Mouse (Mus musculus) midbrain, postnatal 0 days (tissue): Measurements from ENCODE around the gene Katnal1. TPM values are rescaled to one million over a fixed set of nuclear protein-coding genes. Genes with fewer than 3 reads are reported as not detected.

Source experiments
- ATAC-seq: fragments of 200-750 bp; cut with Nextera tagmentation; 2 replicates; pipeline ENCODE4 v1.8.0; 2017; ENCODE audit warnings: moderate number of reproducible peaks, mild to moderate bottlenecking, moderate TSS enrichment, moderate library complexity; ENCODE audit not compliant: low FRiP score
- DNase-seq: peaks from one replicate; pipeline ENCODE4 v3.0.0-alpha.2; 2015; ENCODE audit warnings: low spot score
- H3K27ac ChIP-seq: fragments of 300-500 bp; sonication (generic); 2 replicates; pipeline ENCODE4 v1.5.1; 2014; ENCODE audit warnings: low read depth, mild to moderate bottlenecking, low read length, mixed read lengths
- H3K27me3 ChIP-seq: fragments of 300-500 bp; sonication (generic); 2 replicates; pipeline ENCODE4 v1.6.1; 2014; ENCODE audit warnings: low read length, control low read depth, mixed read lengths; ENCODE audit not compliant: insufficient read depth
- H3K36me3 ChIP-seq: fragments of 300-500 bp; sonication (generic); 2 replicates; pipeline ENCODE4 v1.6.1; 2014; ENCODE audit warnings: low read length, control low read depth, mixed read lengths; ENCODE audit not compliant: insufficient read depth
- H3K4me1 ChIP-seq: fragments of 300-500 bp; sonication (generic); 2 replicates; pipeline ENCODE4 v1.6.1; 2014; ENCODE audit warnings: mild to moderate bottlenecking, control low read depth, antibody characterized with exemption, low read length, mixed read lengths; ENCODE audit not compliant: insufficient read depth
- H3K4me2 ChIP-seq: fragments of 300-500 bp; sonication (generic); 2 replicates; pipeline ENCODE4 v1.6.1; 2014; ENCODE audit warnings: low read depth, mild to moderate bottlenecking, low read length, mixed read lengths; ENCODE audit not compliant: poor library complexity, severe bottlenecking
- H3K4me3 ChIP-seq: fragments of 300-500 bp; sonication (generic); 2 replicates; pipeline ENCODE4 v1.5.1; 2014; ENCODE audit warnings: low read depth, mild to moderate bottlenecking, low read length, moderate library complexity
- H3K9ac ChIP-seq: fragments of 300-500 bp; sonication (generic); replicated peaks from 2 replicates; pipeline ENCODE4 v1.6.1; 2014; ENCODE audit warnings: mild to moderate bottlenecking, low read length, moderate library complexity, mixed read lengths; ENCODE audit not compliant: poor library complexity, severe bottlenecking
- H3K9me3 ChIP-seq: fragments of 300-500 bp; sonication (generic); 2 replicates; pipeline ENCODE4 v1.6.1; 2016; ENCODE audit warnings: low read length, control low read depth
- CTCF ChIP-seq: IDR thresholded peaks from 2 replicates; pipeline ENCODE4 v1.5.1; 2016; ENCODE audit warnings: antibody characterized with exemption, mild to moderate bottlenecking
- WGBS: fragments of 180-500 bp; shearing (Covaris S2); extraction: QIAGEN DNeasy Blood & Tissue Kit; methylation state at CpG from one replicate; pipeline ENCODE4 v1.1.7; 2014; 5-methylcytosine and 5-hydroxymethylcytosine counted together
- polyA plus RNA-seq: library from polyadenylated mRNA; unstranded; fragments of >200 nt; fragmentation: Nextera tagmentation; extraction: Ambion mirVana; gene quantifications from 2 replicates; pipeline ENCODE4 v1.2.1, GENCODE M21; 2015
- total RNA-seq: library from RNA; depleted of rRNA; stranded (reverse); fragments of >200 nt; gene quantifications from 2 replicates; pipeline ENCODE4 v1.2.3, GENCODE M21; 2014

Gene Katnal1
- total and polyA plus RNA-seq, 2 experiments from 2014 or later: 31.4 to 38.0 TPM

GRCm38 (mm10) chr5:148952419-148952818 lies 23.3 kb upstream of the Katnal1 start:
- 50% methylated on average over 6 of the region's 6 CpGs for WGBS
- Histone ChIP-seq H3K4me1 (no peaks in the 10 kb centered on the region; the same call in 1 of the 2 replicates), H3K9ac (no peak overlapping the region), H3K27me3 (no peaks in the 10 kb centered on the region), H3K9me3 (no peaks in the 10 kb centered on the region), H3K27ac (no peak overlapping the region), H3K4me2 (no peak overlapping the region), H3K4me3 (no peak overlapping the region), H3K36me3 (no peaks in the 10 kb centered on the region)
- DNase-seq (no peak), ATAC-seq (no peak)
- peak; percentile 68 for TF ChIP-seq CTCF

DNA sequence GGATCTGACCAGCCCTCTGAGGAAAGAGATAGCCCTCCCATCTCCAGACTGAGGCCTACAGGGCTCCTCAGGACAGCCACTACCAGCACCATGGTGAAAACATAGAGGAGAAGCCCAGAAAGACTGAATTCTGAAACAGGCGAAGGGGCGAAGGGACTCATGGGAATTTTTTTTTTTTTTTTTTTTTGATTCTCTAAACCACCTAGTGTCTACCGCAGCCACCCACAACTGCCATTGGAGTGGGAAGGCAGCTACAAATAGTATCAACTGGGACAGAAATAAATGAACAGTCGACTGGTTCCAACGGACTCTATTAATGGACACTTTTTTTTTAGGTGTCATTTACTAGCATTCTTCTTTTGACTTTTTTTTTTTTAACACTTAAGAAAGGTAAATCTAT lies 22.2 kb upstream of the Katnal1 start:
- Histone ChIP-seq H3K9me3 (no peaks in the 10 kb centered on the region), H3K4me3 (no peak overlapping the region), H3K36me3 (no peaks in the 10 kb centered on the region), H3K27ac (no peak overlapping the region), H3K27me3 (no peaks in the 10 kb centered on the region), H3K4me1 (no peaks in the 10 kb centered on the region), H3K9ac (no peak overlapping the region), H3K4me2 (no peak overlapping the region)
- ATAC-seq: no peak
- 92% methylated on average over 5 of the region's 5 CpGs for WGBS
- no peak for TF ChIP-seq CTCF
- DNase-seq: no peak

- no peak for TF ChIP-seq CTCF
- Histone ChIP-seq H3K4me1 (no peaks in the 10 kb centered on the region), H3K27me3 (no peaks in the 10 kb centered on the region), H3K4me3 (no peak overlapping the region), H3K27ac (no peak overlapping the region), H3K9me3 (no peaks in the 10 kb centered on the region), H3K9ac (no peak overlapping the region), H3K4me2 (no peak overlapping the region), H3K36me3 (no peaks in the 10 kb centered on the region)
- DNase-seq (no peak), ATAC-seq (no peak)
- WGBS: 71% methylated on average over 15 of the region's 15 CpGs
Measured at GRCm38 (mm10) chr5:148950064-148950463, 20.9 kb upstream of the Katnal1 start.

DNA sequence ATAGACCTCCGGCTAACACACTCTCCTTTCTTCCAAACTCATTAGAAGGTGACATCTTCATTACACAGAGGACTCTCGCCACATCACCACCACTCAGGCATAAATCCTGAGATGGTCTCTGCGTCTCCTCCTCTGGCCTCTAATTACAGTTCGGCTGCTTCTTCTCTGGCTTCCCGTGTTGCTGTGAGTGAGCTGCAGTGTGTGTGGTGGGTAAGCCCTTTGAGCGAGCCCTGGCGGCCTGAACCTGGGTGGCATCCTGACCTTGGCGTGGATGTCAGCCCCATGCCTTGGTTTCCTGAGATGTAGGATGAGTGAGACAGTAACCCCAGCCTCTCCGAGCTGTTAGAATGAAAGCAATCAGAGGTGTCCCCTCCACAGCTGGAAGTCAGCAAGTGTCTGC lies 19.5 kb upstream of the Katnal1 start:
- no peak for DNase-seq
- no peak overlapping the region for H3K4me3 ChIP-seq

DNA sequence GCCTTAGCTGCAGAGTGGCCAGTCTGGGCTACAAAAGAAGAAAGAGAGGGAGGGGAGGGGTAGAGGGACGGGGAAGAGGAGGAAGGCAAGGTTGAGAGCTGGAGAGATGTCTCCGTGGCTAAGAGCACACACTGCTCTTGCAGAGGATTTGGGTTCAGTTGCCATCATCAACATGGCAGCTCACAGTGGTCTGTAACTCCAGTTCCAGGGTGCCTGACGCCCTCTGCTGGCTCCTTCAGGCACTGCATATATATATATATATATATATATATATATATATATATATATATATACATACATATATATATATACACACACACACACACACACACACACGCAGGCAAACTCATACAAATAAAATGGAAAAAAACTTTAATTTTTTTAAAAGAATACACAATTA lies 18.3 kb upstream of the Katnal1 start:
- no peak overlapping the region for H3K9ac ChIP-seq
- H3K36me3 ChIP-seq: no peaks in the 10 kb centered on the region
- no peak overlapping the region for H3K4me3 ChIP-seq
- TF ChIP-seq CTCF: no peak
- DNase-seq (no peak), ATAC-seq (no peak)
- no peaks in the 10 kb centered on the region for H3K9me3 ChIP-seq
- no peak overlapping the region for H3K27ac ChIP-seq
- no peaks in the 10 kb centered on the region for H3K27me3 ChIP-seq
- H3K4me1 ChIP-seq: no peaks in the 10 kb centered on the region
- 76% methylated on average over 4 of the region's 4 CpGs for WGBS
- H3K4me2 ChIP-seq: no peak overlapping the region

More for the DNA sequence above, 19.5 kb upstream of the Katnal1 start:
- TF ChIP-seq CTCF: no peak
- no peak for ATAC-seq
- Histone ChIP-seq H3K9ac (no peak overlapping the region), H3K27me3 (no peaks in the 10 kb centered on the region), H3K27ac (no peak overlapping the region), H3K36me3 (no peaks in the 10 kb centered on the region), H3K4me1 (no peaks in the 10 kb centered on the region), H3K4me2 (no peak overlapping the region), H3K9me3 (no peaks in the 10 kb centered on the region)
- 75% methylated on average over 9 of the region's 9 CpGs for WGBS

DNA sequence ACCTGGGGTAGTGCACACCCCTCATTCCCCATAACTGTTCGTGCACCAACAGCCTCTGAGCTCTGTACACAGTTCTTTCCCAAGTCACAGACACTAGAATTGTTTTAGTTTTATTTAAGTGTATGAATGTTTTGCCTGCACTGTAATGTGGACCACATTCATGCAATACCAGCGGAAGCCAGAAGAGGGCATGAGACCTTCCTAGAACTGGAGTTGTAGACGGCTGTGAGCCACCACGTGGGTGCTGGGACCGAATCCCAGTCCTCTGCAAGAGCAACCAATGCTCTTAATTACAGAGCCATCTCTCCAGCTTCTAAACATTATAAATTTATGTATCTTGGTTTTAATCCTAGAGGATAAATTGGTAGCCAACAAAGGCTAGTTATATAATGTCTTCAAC lies 17.7 kb upstream of the Katnal1 start:
- TF ChIP-seq CTCF: peak; percentile 60
- H3K4me1 ChIP-seq: no peaks in the 10 kb centered on the region
- ATAC-seq (no peak), DNase-seq (no peak)
- H3K4me3 ChIP-seq: no peak overlapping the region
- 76% methylated on average over 5 of the region's 5 CpGs for WGBS
- H3K9ac ChIP-seq: no peak overlapping the region
- H3K9me3 ChIP-seq: no peaks in the 10 kb centered on the region
- no peaks in the 10 kb centered on the region for H3K36me3 ChIP-seq
- no peak overlapping the region for H3K27ac ChIP-seq
- no peak overlapping the region for H3K4me2 ChIP-seq
- H3K27me3 ChIP-seq: no peaks in the 10 kb centered on the region
